Mouse (Mus musculus) telencephalon, adult 2 months (tissue): ENCODE results near the gene Med27.

Source experiments
- DNase-seq: peaks from one replicate; pipeline ENCODE4 v3.0.0-alpha.2; 2011; ENCODE audit warnings: low read depth, low spot score

Gene Med27

GRCm38 (mm10) chr2:29561468-29561867 is 214.8 kb downstream of the Med27 start:
- DNase-seq: no peak

- peak; percentile 65 for DNase-seq
Observed at GRCm38 (mm10) chr2:29563986-29564385, 217.4 kb downstream of the Med27 start.

GRCm38 (mm10) chr2:29565570-29566433 is 219.2 kb downstream of the Med27 start:
- no peak for DNase-seq

GRCm38 (mm10) chr2:29571921-29572700 is 225.5 kb downstream of the Med27 start:
- no peak for DNase-seq

- no peak for DNase-seq
Observed at GRCm38 (mm10) chr2:29572811-29573427, 226.3 kb downstream of the Med27 start.

GRCm38 (mm10) chr2:29573591-29573990 is 227.0 kb downstream of the Med27 start:
- DNase-seq: no peak

GRCm38 (mm10) chr2:29574187-29574586 is 227.6 kb downstream of the Med27 start:
- no peak for DNase-seq
